Mouse (Mus musculus) MEL (cell line): Measurements from ENCODE around the gene Matn4. TPM values are rescaled to one million over a fixed set of nuclear protein-coding genes. Genes with fewer than 3 reads are reported as not detected.

Source experiments
- DNase-seq: peaks from one replicate; pipeline ENCODE4 v3.0.0; 2011; ENCODE audit warnings: low read depth, low spot score
- H3K27ac ChIP-seq: 2 replicates; pipeline ENCODE4 v1.5.1; 2012; ENCODE audit warnings: low read depth, mild to moderate bottlenecking, control low read depth, low read length, moderate library complexity; ENCODE audit not compliant: control insufficient read depth
- H3K27me3 ChIP-seq, 2 experiments: fragments of 150-350 bp in 1 of 2; sonication (generic) in 1 of 2; 2 replicates each; pipeline ENCODE4 v1.6.1; 2012; ENCODE audit warnings: low read length in 2 of 2, mild to moderate bottlenecking in 2 of 2, improper control_type of control experiment in 1 of 2, moderate library complexity in 1 of 2; ENCODE audit not compliant: insufficient read depth in 2 of 2, control insufficient read depth in 1 of 2
- H3K36me3 ChIP-seq, 2 experiments: 2 replicates each; pipeline ENCODE4 v1.6.1; 2012 to 2014; ENCODE audit warnings: low read length in 2 of 2, improper control_type of control experiment in 1 of 2, inconsistent platforms in 1 of 2, mild to moderate bottlenecking in 1 of 2; ENCODE audit not compliant: insufficient read depth in 2 of 2, control insufficient read depth in 1 of 2
- H3K4me1 ChIP-seq, 2 experiments: fragments of 150-350 bp in 1 of 2; sonication (generic) in 1 of 2; 2 replicates each; pipeline ENCODE4 v1.6.1; 2012; ENCODE audit warnings: low read length in 2 of 2, improper control_type of control experiment in 1 of 2, mild to moderate bottlenecking in 1 of 2; ENCODE audit not compliant: insufficient read depth in 2 of 2, control insufficient read depth in 1 of 2
- H3K4me3 ChIP-seq, 2 experiments: fragments of 150-350 bp in 1 of 2; sonication (generic) in 1 of 2; 2 replicates each; pipeline ENCODE4 v1.5.1; 2012; ENCODE audit warnings: low read depth in 2 of 2, low read length in 2 of 2, mild to moderate bottlenecking in 2 of 2, moderate library complexity in 2 of 2, control low read depth in 1 of 2, improper control_type of control experiment in 1 of 2; ENCODE audit not compliant: control insufficient read depth in 1 of 2, insufficient read depth in 1 of 2
- H3K79me2 ChIP-seq: 2 replicates; pipeline ENCODE4 v1.6.1; 2012; ENCODE audit warnings: mild to moderate bottlenecking, low read length, moderate library complexity; ENCODE audit not compliant: control insufficient read depth, poor library complexity, insufficient read depth
- H3K9ac ChIP-seq: 2 replicates; pipeline ENCODE4 v1.6.1; 2012; ENCODE audit warnings: low read depth, mild to moderate bottlenecking, control low read depth, low read length, moderate library complexity; ENCODE audit not compliant: control insufficient read depth, poor library complexity, severe bottlenecking
- H3K9me3 ChIP-seq: fragments of 150-350 bp; sonication (generic); replicated peaks from 2 replicates; pipeline ENCODE4 v1.6.1; 2012; ENCODE audit warnings: mild to moderate bottlenecking, low read length, improper control_type of control experiment, moderate library complexity; ENCODE audit not compliant: insufficient read depth
- BHLHE40 ChIP-seq: IDR thresholded peaks from 2 replicates; pipeline ENCODE4 v1.6.1; 2012; ENCODE audit warnings: low read depth, mild to moderate bottlenecking, inconsistent platforms, low read length, improper control_type of control experiment, borderline replicate concordance
- CHD2 ChIP-seq: IDR thresholded peaks from 2 replicates; pipeline ENCODE4 v1.6.1; 2011; ENCODE audit warnings: low read length, improper control_type of control experiment
- CTCF ChIP-seq, 3 experiments: IDR thresholded peaks in 2 of 3; conservative IDR thresholded peaks in 1 of 3; 2 replicates each; pipeline ENCODE4 v1.5.1; 2011 to 2012; ENCODE audit warnings: low read length in 3 of 3, low read depth in 2 of 3, mild to moderate bottlenecking in 2 of 3, improper control_type of control experiment in 1 of 3, inconsistent platforms in 1 of 3, mixed read lengths in 1 of 3, moderate library complexity in 1 of 3; ENCODE audit not compliant: control insufficient read depth in 1 of 3, insufficient read depth in 1 of 3, poor library complexity in 1 of 3, severe bottlenecking in 1 of 3
- EP300 ChIP-seq, 2 experiments: IDR thresholded peaks; 2 replicates each; pipeline ENCODE4 v1.6.1; 2011; ENCODE audit warnings: improper control_type of control experiment in 2 of 2, low read length in 2 of 2, low read depth in 1 of 2, mild to moderate bottlenecking in 1 of 2
- GABPA ChIP-seq: IDR thresholded peaks from 2 replicates; pipeline ENCODE4 v1.6.1; 2012; ENCODE audit warnings: low read depth, mild to moderate bottlenecking, inconsistent platforms, low read length, improper control_type of control experiment, moderate library complexity
- JUND ChIP-seq: IDR thresholded peaks from 2 replicates; pipeline ENCODE4 v1.6.1; 2011; ENCODE audit warnings: low read depth, mild to moderate bottlenecking, improper control_type of control experiment, low read length
- MAFK ChIP-seq: IDR thresholded peaks from 2 replicates; pipeline ENCODE4 v1.6.1; 2011; ENCODE audit warnings: low read depth, mild to moderate bottlenecking, low read length, improper control_type of control experiment, borderline replicate concordance
- MEF2A ChIP-seq: IDR thresholded peaks from 2 replicates; pipeline ENCODE4 v1.6.1; 2014; ENCODE audit warnings: low read depth, mild to moderate bottlenecking, inconsistent platforms, low read length, improper control_type of control experiment; ENCODE audit not compliant: poor library complexity, insufficient replicate concordance, severe bottlenecking; ENCODE audit errors: extremely low read depth
- MXI1 ChIP-seq: IDR thresholded peaks from 2 replicates; pipeline ENCODE4 v1.6.1; 2011; ENCODE audit warnings: mild to moderate bottlenecking, low read depth, low read length, improper control_type of control experiment
- MYC ChIP-seq: IDR thresholded peaks from 2 replicates; pipeline ENCODE4 v1.6.1; 2011; ENCODE audit warnings: low read depth, mild to moderate bottlenecking, low read length, improper control_type of control experiment, moderate library complexity
- NELFE ChIP-seq: IDR thresholded peaks from 2 replicates; pipeline ENCODE4 v1.6.1; 2011; ENCODE audit warnings: low read depth, low read length, improper control_type of control experiment
- RCOR1 ChIP-seq: IDR thresholded peaks from 2 replicates; pipeline ENCODE4 v1.6.1; 2012; ENCODE audit warnings: low read depth, mild to moderate bottlenecking, inconsistent platforms, low read length, improper control_type of control experiment
- SMC3 ChIP-seq: IDR thresholded peaks from 2 replicates; pipeline ENCODE4 v1.6.1; 2011; ENCODE audit warnings: low read depth, low read length, improper control_type of control experiment
- TAL1 ChIP-seq: IDR thresholded peaks from 2 replicates; pipeline ENCODE4 v1.6.1; 2012; ENCODE audit warnings: mild to moderate bottlenecking, inconsistent platforms, low read length, moderate library complexity, mixed read lengths
- TCF12 ChIP-seq: IDR thresholded peaks from 2 replicates; pipeline ENCODE4 v1.6.1; 2014; ENCODE audit warnings: low read depth, mild to moderate bottlenecking, inconsistent platforms, low read length, improper control_type of control experiment, moderate library complexity
- ZKSCAN1 ChIP-seq: IDR thresholded peaks from 2 replicates; pipeline ENCODE4 v1.6.1; 2012; ENCODE audit warnings: low read depth, mild to moderate bottlenecking, inconsistent platforms, low read length, improper control_type of control experiment, moderate library complexity
- ZNF384 ChIP-seq: IDR thresholded peaks from 2 replicates; pipeline ENCODE4 v1.6.1; 2012; ENCODE audit warnings: low read depth, mild to moderate bottlenecking, inconsistent platforms, low read length, improper control_type of control experiment
- polyA plus RNA-seq, 2 experiments: library from polyadenylated mRNA; stranded (reverse) in 1 of 2; unstranded in 1 of 2; fragments of >175 nt in 1 of 2; fragments of >200 nt in 1 of 2; gene quantifications; 2 replicates each; pipeline versions ENCODE4 v1.2.1 to v1.2.4; 2012; ENCODE audit warnings: low replicate concordance in 2 of 2, low read depth in 1 of 2; ENCODE audit not compliant: insufficient read length in 2 of 2, insufficient read depth in 1 of 2, missing spikeins in 1 of 2
- total RNA-seq: library from RNA; depleted of rRNA; stranded (reverse); fragments of 300-350 nt; gene quantifications from 2 replicates; pipeline ENCODE4 v1.2.3, GENCODE M21; 2012

The Matn4 gene
- total and polyA plus RNA-seq, 3 experiments, result not detected

DNA sequence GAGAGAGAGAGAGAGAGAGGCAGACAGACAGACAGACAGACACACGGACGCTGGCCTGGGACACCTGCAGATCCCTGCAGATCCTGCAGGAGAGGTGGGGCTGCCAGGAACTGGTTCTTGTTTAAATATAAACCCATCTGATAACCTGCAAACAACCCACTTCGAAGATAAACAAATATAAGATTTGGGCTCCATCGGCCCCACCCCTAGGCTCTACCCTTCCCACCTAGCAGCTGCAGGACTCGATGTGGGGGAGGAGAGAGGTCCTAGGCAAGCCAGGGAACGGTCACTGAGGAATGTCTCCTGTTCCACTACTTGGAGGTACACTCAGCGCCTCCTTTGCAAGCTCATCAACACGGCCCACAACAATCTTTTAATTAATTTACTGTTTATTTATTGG, 33.3 kb upstream of the Matn4 start:
- no peak for DNase-seq
- Histone ChIP-seq H3K4me1 (no peaks in the 10 kb centered on the region), H3K4me3 (no peak overlapping the region), H3K27me3 (peaks cover 11 to 21% of the 10 kb centered on the region in 2 experiments), H3K79me2 (no peaks in the 10 kb centered on the region), H3K27ac (no peak overlapping the region), H3K9me3 (no peaks in the 10 kb centered on the region), H3K9ac (no peak overlapping the region), H3K36me3 (no peaks in the 10 kb centered on the region)
- no peak for TF ChIP-seq RCOR1

DNA sequence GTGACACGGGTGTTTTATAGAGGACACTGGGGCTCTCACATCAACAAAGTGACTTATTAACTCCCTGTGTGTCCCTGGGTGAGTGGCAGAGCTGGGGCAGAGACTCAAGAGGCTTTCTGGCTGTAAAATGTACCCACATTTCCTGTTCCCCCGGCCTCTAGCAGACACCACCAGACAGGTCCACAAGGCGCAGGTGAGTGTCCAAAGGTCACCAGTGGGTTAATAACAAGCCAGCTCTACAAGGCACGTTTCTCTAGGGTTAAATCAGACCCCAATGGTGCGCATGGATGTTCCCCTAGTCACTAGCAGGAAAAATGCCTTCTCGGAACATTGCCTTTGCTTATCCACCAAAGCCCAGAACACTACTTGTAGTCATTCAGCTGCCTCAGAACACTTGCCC, 32.8 kb upstream of the Matn4 start:
- H3K36me3 ChIP-seq, result no peaks in the 10 kb centered on the region
- no peak overlapping the region for H3K4me3 ChIP-seq
- peaks cover 11 to 21% of the 10 kb centered on the region in 2 experiments for H3K27me3 ChIP-seq
- H3K4me1 ChIP-seq, result no peaks in the 10 kb centered on the region
- H3K79me2 ChIP-seq, result no peaks in the 10 kb centered on the region
- H3K9me3 ChIP-seq, result no peaks in the 10 kb centered on the region
- DNase-seq, result no peak
- H3K27ac ChIP-seq, result no peak overlapping the region
- H3K9ac ChIP-seq, result no peak overlapping the region
- no peak for TF ChIP-seq MXI1
- TF ChIP-seq JUND, result no peak
- no peak for TF ChIP-seq GABPA
- no peak for TF ChIP-seq BHLHE40
- no peak for TF ChIP-seq ZNF384
- no peak for TF ChIP-seq EP300 (IDR thresholded peaks at IDR 0.05; ENCODE audit: low read depth in 1 of 2, low read length in 2 of 2)
- no peak for TF ChIP-seq CTCF (IDR thresholded peaks at IDR 0.05 in 2 of 3, conservative IDR thresholded peaks at IDR 0.05 in 1 of 3; ENCODE audit: control insufficient read depth in 1 of 3, insufficient read depth in 1 of 3, low read depth in 2 of 3, low read length in 3 of 3, poor library complexity in 1 of 3, severe bottlenecking in 1 of 3)
- TF ChIP-seq TCF12, result no peak
- TF ChIP-seq NELFE, result no peak
- no peak for TF ChIP-seq MEF2A
- TF ChIP-seq TAL1, result no peak
- TF ChIP-seq CHD2, result no peak
- TF ChIP-seq MYC, result no peak
- no peak for TF ChIP-seq RCOR1
- no peak for TF ChIP-seq MAFK
- TF ChIP-seq ZKSCAN1, result no peak
- no peak for TF ChIP-seq SMC3
- TF ChIP-seq, all 39 proteins: peak for 0
